Mouse (Mus musculus) heart, postnatal 0 days (tissue): ENCODE measurements at regions not wholly inside any gene's neighbourhood (a gene's known extent, or its start where the extent isn't known, plus 50 kb on each side); places are given as distances from the start of the nearest gene placed in this dataset.

Experiments used
- CTCF ChIP-seq: IDR thresholded peaks from 2 replicates; pipeline ENCODE4 v1.5.1; 2016; ENCODE audit warnings: antibody characterized with exemption, control low read depth, low read depth
- EP300 ChIP-seq: IDR thresholded peaks from 2 replicates; pipeline ENCODE4 v1.6.1; 2016; ENCODE audit warnings: antibody characterized with exemption, low read depth

GRCm38 (mm10) chr9:113305761-113306160, 402.3 kb downstream of the Pdcd6ip start:
- TF ChIP-seq CTCF (no peak), EP300 (no peak)
